Mouse (Mus musculus) embryonic facial prominence, embryonic 14.5 days (tissue): ENCODE data around the gene Blmh. TPM values are rescaled to one million over a fixed set of nuclear protein-coding genes. Genes with fewer than 3 reads are reported as not detected.
"Not testable (repeated sequence)": the region's sequence is repeated elsewhere in the genome, so short reads cannot be mapped to it uniquely, and the experiment has no call there.

Experiments
- ATAC-seq: fragments of 200-750 bp; cut with Nextera tagmentation; 2 replicates; pipeline ENCODE4 v1.8.0; 2017; ENCODE audit warnings: low read depth, moderate number of reproducible peaks, moderate TSS enrichment
- DNase-seq: peaks from one replicate; pipeline ENCODE4 v3.0.0-alpha.2; 2015; ENCODE audit warnings: low spot score
- H3K27ac ChIP-seq: fragments of 300-500 bp; sonication (generic); replicated peaks from 2 replicates; pipeline ENCODE4 v1.5.1; 2014; ENCODE audit warnings: low read depth, mild to moderate bottlenecking, low read length, moderate library complexity
- H3K27me3 ChIP-seq: fragments of 300-500 bp; sonication (generic); replicated peaks from 2 replicates; pipeline ENCODE4 v1.6.1; 2014; ENCODE audit warnings: low read length; ENCODE audit not compliant: control insufficient read depth, insufficient read depth
- H3K36me3 ChIP-seq: fragments of 300-500 bp; sonication (generic); 2 replicates; pipeline ENCODE4 v1.6.1; 2014; ENCODE audit warnings: low read length, mixed read lengths; ENCODE audit not compliant: control insufficient read depth, insufficient read depth
- H3K4me1 ChIP-seq: fragments of 300-500 bp; sonication (generic); 2 replicates; pipeline ENCODE4 v1.6.1; 2014; ENCODE audit warnings: antibody characterized with exemption, low read length; ENCODE audit not compliant: control insufficient read depth, insufficient read depth
- H3K4me2 ChIP-seq: fragments of 300-500 bp; sonication (generic); 2 replicates; pipeline ENCODE4 v1.6.1; 2014; ENCODE audit warnings: low read depth, mild to moderate bottlenecking, low read length, moderate library complexity, mixed read lengths
- H3K4me3 ChIP-seq: fragments of 300-500 bp; sonication (generic); 2 replicates; pipeline ENCODE4 v1.5.1; 2014; ENCODE audit warnings: low read depth, mild to moderate bottlenecking, low read length
- H3K9ac ChIP-seq: fragments of 300-500 bp; sonication (generic); 2 replicates; pipeline ENCODE4 v1.6.1; 2014; ENCODE audit warnings: low read depth, mild to moderate bottlenecking, low read length, moderate library complexity, mixed read lengths
- H3K9me3 ChIP-seq: fragments of 300-500 bp; sonication (generic); 2 replicates; pipeline ENCODE4 v1.6.1; 2016; ENCODE audit warnings: low read length; ENCODE audit not compliant: control insufficient read depth
- WGBS: fragments of 180-500 bp; shearing (Covaris S2); extraction: QIAGEN DNeasy Blood & Tissue Kit; methylation state at CpG from one replicate; pipeline ENCODE4 v1.1.7; 2014; 5-methylcytosine and 5-hydroxymethylcytosine counted together
- polyA plus RNA-seq: library from polyadenylated mRNA; unstranded; fragments of >200 nt; fragmentation: Nextera tagmentation; extraction: Ambion mirVana; gene quantifications from 2 replicates; pipeline ENCODE4 v1.2.1, GENCODE M21; 2014

The Blmh gene
- polyA plus RNA-seq, 1 experiment from 2014 or later = 127 TPM

DNA sequence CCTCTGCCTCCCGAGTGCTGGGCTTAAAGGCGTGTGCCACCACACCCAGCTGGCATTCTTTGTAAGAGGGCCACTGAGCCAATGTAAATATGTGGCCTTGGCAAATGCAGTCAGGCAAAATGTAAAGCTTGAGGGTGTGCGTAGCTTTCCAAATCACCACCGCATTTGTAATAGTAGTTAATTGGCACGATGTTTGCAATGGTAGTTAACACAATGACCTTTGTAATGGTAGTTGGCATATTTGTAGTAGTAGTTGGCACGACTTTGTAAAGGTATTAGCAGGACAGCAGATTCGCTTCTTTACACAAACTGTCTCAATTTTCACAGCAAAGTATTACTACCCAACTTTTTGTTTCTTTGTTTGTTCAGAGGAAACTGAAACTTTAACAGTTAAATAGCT lies 16.0 kb upstream of the Blmh start:
- 90% methylated on average over 7 of the region's 7 CpGs for WGBS
- no peak for ATAC-seq

DNA sequence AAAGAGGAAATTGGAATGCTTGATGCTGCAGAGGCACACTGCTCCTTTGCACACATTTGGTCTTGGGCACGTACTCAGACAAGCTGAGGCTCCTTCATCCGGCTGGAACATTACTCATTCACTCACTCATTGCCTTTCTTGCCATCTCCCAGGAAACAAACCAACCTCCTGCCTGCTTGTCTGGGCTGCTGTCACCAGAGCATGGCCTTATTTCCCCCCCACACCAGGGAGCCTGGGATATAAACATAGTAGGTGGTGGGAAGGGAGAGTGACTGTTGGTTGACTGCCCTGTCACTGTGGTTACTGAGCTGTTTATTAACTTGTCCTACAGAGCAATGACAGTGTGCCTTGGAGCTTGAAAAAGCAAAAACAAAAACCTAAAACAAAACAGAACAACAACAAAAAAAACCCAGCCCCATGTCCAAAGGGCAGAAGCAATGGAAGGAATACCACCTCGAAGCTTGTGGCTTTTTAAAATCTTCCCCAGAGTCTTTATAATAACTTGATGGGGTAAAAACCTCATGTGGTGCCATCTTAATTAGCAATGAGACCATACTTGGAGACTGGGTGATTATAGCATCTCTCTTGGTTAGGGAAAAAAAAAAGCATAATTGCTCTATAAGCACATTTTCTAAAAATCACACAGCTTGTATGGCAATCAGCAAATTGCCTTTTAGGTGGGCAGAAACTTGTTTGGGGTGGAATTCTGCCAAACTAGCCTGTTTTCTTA lies 13.1 kb upstream of the Blmh start:
- 37% methylated on average over 3 of the region's 3 CpGs for WGBS
- peaks cover 18% of the 10 kb centered on the region for H3K4me1 ChIP-seq
- no peaks in the 10 kb centered on the region for H3K9me3 ChIP-seq
- no peak overlapping the region for H3K4me2 ChIP-seq
- peak; percentile 44; the same call in 1 of the 2 replicates for ATAC-seq
- H3K4me3 ChIP-seq = no peak overlapping the region
- DNase-seq = no peak
- H3K27ac ChIP-seq = peak overlapping the region; percentile 21; the same call in 1 of the 2 replicates
- no peak overlapping the region for H3K9ac ChIP-seq
- no peaks in the 10 kb centered on the region for H3K27me3 ChIP-seq
- H3K36me3 ChIP-seq = no peaks in the 10 kb centered on the region

More for the DNA sequence above, 16.0 kb upstream of the Blmh start:
- no peak overlapping the region for H3K9ac ChIP-seq
- H3K27me3 ChIP-seq = no peaks in the 10 kb centered on the region
- no peak overlapping the region for H3K27ac ChIP-seq
- no peak overlapping the region for H3K4me3 ChIP-seq
- H3K36me3 ChIP-seq = no peaks in the 10 kb centered on the region
- H3K4me1 ChIP-seq = peaks cover 18% of the 10 kb centered on the region
- no peak for DNase-seq
- no peak overlapping the region for H3K4me2 ChIP-seq
- no peaks in the 10 kb centered on the region for H3K9me3 ChIP-seq

DNA sequence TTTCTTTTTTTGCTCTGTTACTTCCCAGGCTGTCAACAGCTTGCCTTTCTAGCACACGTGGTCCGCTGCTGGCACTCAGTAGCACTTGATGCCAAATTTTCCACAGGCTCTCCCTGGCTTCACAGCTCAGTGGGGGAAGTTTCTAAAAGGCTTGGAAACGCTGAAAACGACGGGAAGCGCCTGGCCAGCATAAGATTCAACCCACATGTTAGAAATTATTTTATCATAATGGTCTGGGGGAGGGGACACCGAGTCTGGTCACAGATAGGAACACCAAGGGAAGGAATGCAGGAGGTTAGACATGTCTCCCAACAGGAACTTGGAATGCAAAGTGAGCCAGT lies 12.6 kb upstream of the Blmh start:
- H3K4me1 ChIP-seq = peaks cover 20% of the 10 kb centered on the region
- ATAC-seq (peak; percentile 70; the same call in 1 of the 2 replicates), DNase-seq (peak; percentile 89)
- no peaks in the 10 kb centered on the region for H3K9me3 ChIP-seq
- H3K36me3 ChIP-seq = no peaks in the 10 kb centered on the region
- H3K4me2 ChIP-seq = no peak overlapping the region; the same call in 1 of the 2 replicates
- no peak overlapping the region for H3K4me3 ChIP-seq
- no peaks in the 10 kb centered on the region for H3K27me3 ChIP-seq
- 20% methylated on average over 7 of the region's 7 CpGs for WGBS
- H3K9ac ChIP-seq = no peak overlapping the region
- no peak overlapping the region for H3K27ac ChIP-seq

DNA sequence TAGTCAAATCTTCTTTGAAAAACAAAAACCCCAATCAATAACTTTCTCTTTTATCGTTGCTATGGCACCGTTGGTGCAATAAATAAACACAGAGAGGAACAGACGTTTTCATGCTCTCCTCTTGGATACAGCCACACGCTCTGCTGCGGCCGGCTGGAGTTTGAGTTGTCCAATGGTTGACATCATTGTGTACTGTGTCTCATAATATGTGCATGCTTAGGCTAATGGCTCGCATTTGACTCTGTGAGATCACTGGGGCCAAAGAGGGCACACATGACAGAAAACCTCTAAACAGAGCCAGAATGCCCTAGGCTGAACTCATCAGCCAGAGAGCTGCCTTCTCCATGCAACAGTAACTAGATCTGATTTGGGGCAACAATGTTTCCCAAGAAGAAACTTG lies 10.2 kb upstream of the Blmh start:
- peaks cover 27% of the 10 kb centered on the region for H3K4me1 ChIP-seq
- DNase-seq = no peak
- no peak overlapping the region for H3K9ac ChIP-seq
- no peaks in the 10 kb centered on the region for H3K36me3 ChIP-seq
- H3K27me3 ChIP-seq = no peaks in the 10 kb centered on the region
- no peaks in the 10 kb centered on the region for H3K9me3 ChIP-seq
- no peak for ATAC-seq
- no peak overlapping the region for H3K4me2 ChIP-seq
- H3K27ac ChIP-seq = no peak overlapping the region
- no peak overlapping the region for H3K4me3 ChIP-seq
- 66% methylated on average over 7 of the region's 7 CpGs for WGBS

DNA sequence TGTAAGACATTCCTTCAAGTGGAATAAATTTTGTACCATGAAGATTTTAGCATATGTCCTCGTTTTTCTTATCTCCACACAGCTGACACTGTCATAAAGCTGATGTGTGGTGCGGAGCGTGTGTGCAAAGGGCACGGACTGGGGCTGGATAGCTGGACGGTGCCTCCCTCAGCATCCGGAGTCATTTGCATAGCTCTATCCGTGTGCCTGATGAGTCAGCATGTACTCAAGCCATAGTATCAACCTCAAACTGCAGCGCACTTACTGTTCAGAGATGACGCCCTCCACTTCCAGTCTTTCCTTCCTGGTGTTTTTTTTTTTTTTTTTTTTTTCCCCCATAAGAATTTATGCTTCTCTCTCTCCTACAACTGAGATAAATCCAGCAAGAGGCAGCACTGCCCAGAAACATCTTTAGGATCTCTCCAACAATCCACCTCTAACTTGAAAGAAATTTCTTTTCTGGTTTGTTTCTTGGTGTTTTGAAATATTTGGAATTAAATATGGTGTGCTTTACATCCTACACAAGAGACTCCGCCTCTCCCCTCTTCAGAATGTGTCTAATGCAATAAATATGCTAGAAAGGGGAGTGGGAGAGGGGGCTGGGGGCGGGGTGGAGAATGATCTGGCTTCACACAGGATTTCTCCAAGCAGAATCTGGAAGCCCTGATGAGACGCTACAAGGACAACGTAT lies 7.9 kb upstream of the Blmh start:
- Histone ChIP-seq H3K9ac (0 out of 2 replicates have a peak overlapping the region, but pooled peaks have one; percentile 14), H3K27me3 (no peaks in the 10 kb centered on the region), H3K4me1 (peaks cover 19% of the 10 kb centered on the region), H3K4me3 (no peak overlapping the region), H3K36me3 (no peaks in the 10 kb centered on the region), H3K4me2 (peak overlapping the region; percentile 40), H3K9me3 (no peaks in the 10 kb centered on the region), H3K27ac (no peak overlapping the region)
- ATAC-seq (peak; percentile 68; the same call in 1 of the 2 replicates), DNase-seq (peak; percentile 65)
- 28% methylated on average over 13 of the region's 13 CpGs for WGBS

DNA sequence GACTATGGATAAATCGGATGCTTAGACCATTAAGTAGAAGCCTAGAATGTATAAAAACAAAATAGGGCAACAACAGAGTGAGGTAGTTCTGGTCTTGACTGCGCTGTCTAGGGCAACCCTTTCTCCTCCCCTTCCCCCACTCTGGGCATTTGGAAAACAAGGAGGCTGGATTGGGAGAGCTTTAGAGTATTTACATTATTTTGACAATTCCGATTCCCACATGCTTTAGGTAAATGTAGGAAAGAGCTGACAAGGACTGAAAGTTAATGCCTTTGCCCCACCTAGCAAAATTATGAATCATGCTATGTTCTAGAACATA lies 7.4 kb upstream of the Blmh start:
- peak overlapping the region; percentile 40 for H3K4me2 ChIP-seq
- no peaks in the 10 kb centered on the region for H3K36me3 ChIP-seq
- H3K9me3 ChIP-seq = no peaks in the 10 kb centered on the region
- 0 out of 2 replicates have a peak overlapping the region, but pooled peaks have one; percentile 14 for H3K9ac ChIP-seq
- DNase-seq = no peak
- H3K27ac ChIP-seq = no peak overlapping the region
- H3K4me3 ChIP-seq = no peak overlapping the region
- 26% methylated on average over 3 of the region's 3 CpGs for WGBS
- H3K4me1 ChIP-seq = peaks cover 14% of the 10 kb centered on the region
- no peaks in the 10 kb centered on the region for H3K27me3 ChIP-seq
- no peak for ATAC-seq

DNA sequence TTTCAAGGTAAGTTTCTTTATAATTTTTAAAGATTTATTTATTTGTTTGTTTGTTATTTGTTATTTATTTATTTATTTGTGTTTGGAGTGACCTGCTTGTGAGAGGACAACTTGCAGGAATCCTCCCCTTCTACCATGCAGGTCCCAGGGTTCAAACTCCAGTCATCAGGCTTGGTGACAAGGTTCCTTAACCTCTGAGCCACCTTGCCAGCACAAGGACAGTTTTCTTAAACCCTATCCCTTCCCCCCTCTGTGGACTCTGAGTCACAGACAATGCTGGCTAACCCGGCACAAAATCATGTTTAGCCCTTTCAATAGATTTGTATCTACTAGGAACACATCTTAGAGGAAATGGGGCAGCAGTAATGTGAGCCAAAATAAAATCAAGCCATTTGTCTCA lies 4.0 kb upstream of the Blmh start:
- Histone ChIP-seq H3K4me3 (no peak overlapping the region), H3K27ac (no peak overlapping the region), H3K27me3 (no peaks in the 10 kb centered on the region), H3K9me3 (no peaks in the 10 kb centered on the region), H3K9ac (no peak overlapping the region), H3K4me1 (peaks cover 9% of the 10 kb centered on the region; the same call in 1 of the 2 replicates), H3K36me3 (no peaks in the 10 kb centered on the region), H3K4me2 (no peak overlapping the region)
- DNase-seq = no peak
- 56% methylated on average over 1 of the region's 1 CpGs for WGBS
- no peak for ATAC-seq

DNA sequence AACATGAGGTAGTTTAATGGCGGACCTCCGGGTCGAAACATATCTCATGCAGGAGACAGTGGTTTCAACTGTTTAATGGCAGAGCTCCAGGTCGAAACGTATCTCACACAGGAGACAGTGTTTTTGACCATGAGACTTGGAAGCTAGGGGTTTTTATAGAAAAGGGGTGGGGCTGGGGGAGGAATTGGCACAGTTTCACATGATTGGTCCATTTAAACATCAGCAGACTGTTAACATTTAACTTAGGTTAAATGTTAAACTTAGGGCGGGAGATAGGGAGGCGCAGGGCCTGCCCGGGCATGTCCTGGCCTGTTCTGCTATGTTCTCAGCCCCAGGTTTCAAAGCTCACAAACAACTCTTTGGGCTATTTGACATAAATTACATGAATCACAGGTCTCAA lies 4.0 kb downstream of the Blmh start:
- not testable (repeated sequence) for ATAC-seq, H3K4me3 ChIP-seq, H3K9ac ChIP-seq, H3K4me2 ChIP-seq, H3K27me3 ChIP-seq, H3K27ac ChIP-seq, H3K9me3 ChIP-seq, DNase-seq, H3K36me3 ChIP-seq, H3K4me1 ChIP-seq
- WGBS = 86% methylated on average over 8 of the region's 8 CpGs

DNA sequence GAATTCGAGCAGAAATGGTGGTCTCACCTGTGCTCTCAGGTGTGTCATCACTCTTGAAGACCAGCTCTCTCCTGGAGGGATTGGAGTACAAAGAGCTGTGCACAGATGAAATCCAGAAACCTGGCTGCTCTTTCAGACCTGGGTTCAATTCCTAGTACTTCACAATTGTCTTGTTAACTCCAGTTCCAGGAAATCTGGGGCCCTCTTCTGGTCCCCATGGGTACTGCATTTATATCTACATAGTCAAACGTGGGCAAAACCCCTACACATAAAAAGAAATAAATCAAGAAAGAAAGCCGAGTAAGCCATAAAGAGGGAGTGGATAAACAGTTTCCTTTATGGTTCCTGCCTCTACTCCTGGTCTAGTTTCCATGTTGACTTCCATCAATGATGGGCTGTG lies 8.6 kb downstream of the Blmh start:
- no peak overlapping the region for H3K4me2 ChIP-seq
- 67% methylated on average over 3 of the region's 3 CpGs for WGBS
- H3K27ac ChIP-seq = no peak overlapping the region
- no peaks in the 10 kb centered on the region for H3K4me1 ChIP-seq
- ATAC-seq = no peak
- H3K9ac ChIP-seq = no peak overlapping the region
- no peaks in the 10 kb centered on the region for H3K27me3 ChIP-seq
- no peak for DNase-seq
- no peak overlapping the region for H3K4me3 ChIP-seq
- no peaks in the 10 kb centered on the region for H3K9me3 ChIP-seq
- H3K36me3 ChIP-seq = no peaks in the 10 kb centered on the region
